Mouse (Mus musculus) frontal cortex, postnatal 36 days (tissue): ENCODE data around the gene Got1.
"Not testable (repeated sequence)": the region's sequence is repeated elsewhere in the genome, so short reads cannot be mapped to it uniquely, and the experiment has no call there.

Experiments
- DNase-seq, 2 experiments: peaks; one replicate each; pipeline ENCODE4 v3.0.0; 2022; ENCODE audit warnings: low spot score in 2 of 2

The Got1 gene

DNA sequence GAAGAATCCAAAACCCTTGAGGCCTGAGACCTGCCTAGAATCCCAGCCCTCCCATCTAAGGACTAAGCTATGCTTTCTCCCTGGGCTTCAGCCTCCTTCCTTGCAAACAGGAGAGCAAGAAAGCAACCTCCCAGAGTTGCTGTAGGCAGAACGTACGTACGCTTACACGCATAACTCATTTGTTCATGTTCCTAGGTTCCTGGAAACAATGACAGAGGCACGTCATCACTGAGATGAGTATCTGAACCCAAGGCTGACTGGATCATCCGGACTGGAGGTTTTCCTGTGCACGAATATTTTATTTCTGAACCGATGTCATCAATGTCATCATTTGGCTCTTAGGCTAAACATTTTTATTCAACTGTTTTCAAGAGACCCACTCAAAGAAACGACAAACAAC lies 2.4 kb downstream of the Got1 start:
- DNase-seq, result no peak

DNA sequence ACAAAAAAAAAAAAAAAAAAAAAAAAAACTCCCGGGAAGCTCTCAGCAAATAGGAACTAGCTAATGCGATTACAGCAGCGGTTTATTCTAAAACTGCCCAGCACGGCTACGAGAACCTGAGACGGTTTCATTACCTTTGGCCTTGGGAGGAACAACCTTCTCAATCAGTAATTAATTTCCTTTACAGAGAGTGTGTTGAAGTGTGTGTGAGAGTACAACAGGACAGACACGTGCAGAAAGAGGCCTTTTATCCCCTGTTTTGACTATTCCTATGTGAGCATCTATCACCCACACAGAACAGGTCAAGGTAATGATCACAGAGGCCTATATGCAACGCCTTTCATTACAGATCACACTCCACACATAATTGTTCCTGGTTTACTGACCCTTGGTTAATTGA lies 3.0 kb downstream of the Got1 start:
- no peak for DNase-seq

GRCm38 (mm10) chr19:43520402-43520801 lies 4.0 kb downstream of the Got1 start:
- no peak for DNase-seq

GRCm38 (mm10) chr19:43519226-43519625 lies 5.2 kb downstream of the Got1 start:
- no peak for DNase-seq

GRCm38 (mm10) chr19:43518261-43518660 lies 6.1 kb downstream of the Got1 start:
- DNase-seq, result no peak

DNA sequence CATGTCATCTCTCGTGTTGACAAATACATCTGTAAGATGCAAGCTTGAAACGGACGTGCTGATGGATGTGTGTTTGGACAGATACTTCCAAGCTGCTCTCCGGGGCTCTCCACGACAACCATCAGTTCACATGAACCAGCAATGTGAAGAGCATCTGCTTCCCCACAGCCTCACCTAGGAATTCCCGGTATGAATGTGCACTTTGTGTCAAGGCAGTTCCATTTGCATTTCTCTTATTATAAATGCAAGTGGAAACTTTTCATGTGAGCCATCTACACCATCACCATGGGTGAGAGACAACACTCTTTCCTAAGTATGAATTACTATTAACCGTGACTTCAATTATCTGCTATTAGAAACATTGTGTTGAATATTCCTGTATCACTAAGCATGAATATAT lies 6.6 kb downstream of the Got1 start:
- no peak for DNase-seq

DNA sequence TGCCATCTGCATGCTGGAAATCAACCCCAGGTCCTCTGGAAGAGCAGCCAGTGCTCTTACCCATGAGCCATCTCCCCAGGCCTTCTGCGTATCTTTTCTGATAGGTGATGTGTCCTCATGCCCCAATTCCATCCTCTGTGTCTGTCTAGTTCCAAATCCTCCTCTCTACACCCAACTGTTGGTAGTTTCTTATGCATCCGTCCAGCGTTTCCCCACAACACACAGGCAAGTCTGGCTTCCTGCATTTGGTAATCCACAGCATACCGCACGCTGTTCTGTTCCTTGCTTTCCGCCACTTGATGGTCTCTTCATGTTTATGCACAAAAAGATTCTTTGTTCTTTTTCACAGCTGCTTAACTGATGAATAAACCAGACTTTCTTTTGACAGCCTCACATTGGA lies 7.1 kb downstream of the Got1 start:
- DNase-seq, result no peak

DNA sequence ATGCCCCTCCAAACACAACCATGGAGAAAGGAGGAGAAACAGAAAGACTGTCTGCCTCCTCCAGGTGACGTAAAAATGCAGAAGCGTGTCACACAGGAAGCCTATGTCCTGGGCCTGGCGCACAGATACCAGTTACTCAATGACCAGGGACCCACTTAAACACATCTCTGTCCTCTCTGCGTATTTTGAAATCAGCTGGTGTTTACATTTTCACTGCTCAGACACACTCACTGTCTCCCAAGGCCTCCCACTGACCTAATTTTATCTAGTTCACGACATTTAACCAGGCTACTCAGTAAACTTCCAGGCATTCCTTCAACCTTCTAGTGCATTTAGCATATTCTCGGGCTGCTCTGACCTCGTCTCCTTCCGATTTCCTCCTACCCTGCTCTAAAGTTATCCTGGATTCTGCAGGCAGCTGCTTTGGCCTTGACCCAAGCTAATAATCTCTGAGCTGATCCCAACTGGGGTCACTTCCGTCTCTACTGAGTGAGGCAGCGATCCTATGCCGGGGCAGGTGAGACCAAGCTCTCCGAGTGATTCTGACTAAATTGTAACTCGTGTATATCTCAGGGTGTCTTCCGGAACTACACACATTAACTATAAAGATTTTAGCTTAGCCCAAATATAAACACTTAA lies 7.9 kb downstream of the Got1 start:
- no peak for DNase-seq

DNA sequence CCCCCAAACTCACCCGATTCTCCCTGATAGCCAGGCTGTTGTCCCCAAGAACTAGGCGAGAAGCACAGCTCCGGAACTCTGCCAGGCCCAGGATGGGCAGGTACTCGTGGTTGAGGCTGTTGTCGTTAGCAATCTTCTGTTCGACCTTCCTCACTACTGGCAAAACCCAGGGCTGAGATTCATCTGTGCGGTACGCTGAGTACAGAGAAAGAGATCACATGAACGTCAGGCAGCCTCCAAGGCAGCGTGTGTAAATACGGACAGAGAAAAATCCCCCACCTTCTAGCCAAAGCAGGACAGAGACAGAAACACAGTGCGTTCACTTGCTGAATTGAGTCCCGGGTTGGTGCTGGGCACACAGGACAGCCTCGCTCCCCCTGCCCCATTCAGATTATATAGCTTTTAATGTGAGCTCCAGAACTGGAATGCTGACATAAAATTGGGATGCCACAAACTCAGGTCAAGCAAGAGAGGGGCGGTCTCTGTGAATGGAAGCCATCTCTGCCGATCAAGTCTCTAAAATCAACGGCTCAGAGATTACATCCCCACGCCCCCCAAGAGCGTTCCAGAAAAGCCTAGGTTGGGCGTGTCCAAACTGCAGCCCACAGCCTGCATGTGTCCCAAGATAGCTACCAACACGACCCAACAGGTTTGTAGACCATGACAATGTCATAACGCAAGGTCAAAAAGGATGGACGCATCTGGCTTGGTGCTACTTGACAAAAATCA lies 8.6 kb downstream of the Got1 start:
- no peak for DNase-seq

GRCm38 (mm10) chr19:43513874-43514273 lies 10.5 kb downstream of the Got1 start:
- DNase-seq, result no peak

DNA sequence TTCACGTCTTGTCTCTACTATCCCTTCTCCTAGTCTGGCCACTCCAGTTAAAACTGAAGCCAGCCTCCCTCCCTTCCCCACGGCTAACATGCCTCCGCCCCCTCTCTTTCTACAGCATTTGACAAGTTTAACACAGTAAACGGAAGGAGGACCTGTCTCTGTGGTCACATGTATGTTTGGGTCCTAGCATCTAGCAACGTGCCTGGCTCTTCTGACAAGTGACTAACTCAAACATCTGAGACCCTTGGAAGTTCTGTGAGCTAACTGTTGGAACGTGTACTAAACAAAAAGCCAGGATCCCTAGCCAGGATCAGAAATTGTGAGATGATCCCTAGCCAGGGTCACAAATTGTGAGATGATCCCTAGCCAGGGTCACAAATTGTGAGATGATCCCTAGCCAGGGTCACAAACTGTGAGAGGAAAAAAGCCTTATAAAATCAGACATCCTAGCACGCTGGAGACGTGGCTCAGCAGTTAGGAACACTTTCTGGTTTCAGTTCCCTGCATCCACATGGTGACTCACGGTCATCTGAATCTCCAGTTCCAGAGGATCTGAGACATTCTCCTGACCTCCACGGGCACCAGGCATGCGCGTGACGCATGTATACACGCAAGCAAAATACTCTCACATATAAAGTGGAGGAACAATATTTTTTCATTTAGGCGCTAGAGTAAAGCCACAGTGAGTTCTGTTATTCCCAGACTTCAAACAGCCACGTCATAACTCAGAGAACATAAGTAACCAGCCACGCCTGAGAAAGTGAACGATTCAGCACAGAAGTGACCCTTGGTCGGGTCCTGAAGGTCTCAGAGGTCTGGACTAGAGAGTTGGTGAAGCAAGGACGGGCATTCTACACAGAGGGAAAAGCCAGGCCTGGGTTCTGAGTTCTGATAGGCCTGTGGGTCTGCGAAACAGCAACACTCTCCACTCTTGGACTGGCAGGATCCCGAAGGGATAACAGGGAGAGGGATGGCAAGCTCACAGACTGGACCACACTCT lies 12.5 kb downstream of the Got1 start:
- DNase-seq, result no peak

- DNase-seq, result no peak
Observed at GRCm38 (mm10) chr19:43510436-43511220, 13.8 kb downstream of the Got1 start.

GRCm38 (mm10) chr19:43505441-43505840 lies 19.0 kb downstream of the Got1 start:
- DNase-seq, result no peak

DNA sequence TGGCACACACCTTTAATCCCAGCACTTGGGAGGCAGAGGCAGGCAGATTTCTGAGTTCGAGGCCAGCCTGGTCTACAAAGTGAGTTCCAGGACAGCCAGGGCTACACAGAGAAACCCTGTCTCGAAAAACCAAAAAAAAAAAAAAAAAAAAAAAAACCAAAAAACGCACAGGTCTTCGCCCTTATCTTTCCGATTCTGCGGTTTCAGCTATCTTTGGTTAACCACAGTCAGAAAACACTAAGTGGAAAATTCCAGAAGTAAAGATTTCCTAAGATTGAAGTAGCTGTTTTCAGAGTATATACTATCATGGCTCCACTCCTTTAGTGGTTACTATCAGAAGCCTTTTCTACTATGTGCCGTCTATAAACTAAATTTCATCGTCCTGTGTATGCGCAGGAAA lies 20.8 kb downstream of the Got1 start:
- DNase-seq, result not testable (repeated sequence)

GRCm38 (mm10) chr19:43502630-43503029 lies 21.8 kb downstream of the Got1 start:
- DNase-seq, result no peak

- DNase-seq, result no peak
Observed at GRCm38 (mm10) chr19:43498874-43499273, 25.5 kb downstream of the Got1 start.

- DNase-seq, result no peak
Observed at GRCm38 (mm10) chr19:43497440-43497839, 27.0 kb downstream of the Got1 start.

DNA sequence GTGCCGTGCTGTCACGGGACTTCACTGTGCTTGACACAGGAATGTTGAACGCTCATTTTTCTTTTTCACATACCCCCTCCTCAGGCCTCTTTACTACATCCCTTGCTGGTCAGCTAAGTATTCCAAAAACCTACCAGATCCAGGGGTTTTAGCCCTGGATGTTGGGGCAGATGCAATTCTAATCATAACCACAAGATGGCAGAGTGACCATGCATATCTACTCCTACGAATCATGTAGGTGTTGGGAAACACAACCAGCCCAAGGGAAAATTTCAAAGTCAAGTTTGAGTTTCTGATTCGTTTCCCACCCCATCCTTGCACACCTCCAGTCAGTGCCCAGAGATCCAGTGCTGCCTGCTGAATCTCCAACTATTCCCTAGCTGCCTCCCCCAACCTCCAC lies 28.6 kb downstream of the Got1 start:
- DNase-seq, result peak; percentile 47 to 78

- no peak for DNase-seq
Observed at GRCm38 (mm10) chr19:43494914-43495313, 29.5 kb downstream of the Got1 start.

GRCm38 (mm10) chr19:43493878-43494277 lies 30.5 kb downstream of the Got1 start:
- no peak for DNase-seq

DNA sequence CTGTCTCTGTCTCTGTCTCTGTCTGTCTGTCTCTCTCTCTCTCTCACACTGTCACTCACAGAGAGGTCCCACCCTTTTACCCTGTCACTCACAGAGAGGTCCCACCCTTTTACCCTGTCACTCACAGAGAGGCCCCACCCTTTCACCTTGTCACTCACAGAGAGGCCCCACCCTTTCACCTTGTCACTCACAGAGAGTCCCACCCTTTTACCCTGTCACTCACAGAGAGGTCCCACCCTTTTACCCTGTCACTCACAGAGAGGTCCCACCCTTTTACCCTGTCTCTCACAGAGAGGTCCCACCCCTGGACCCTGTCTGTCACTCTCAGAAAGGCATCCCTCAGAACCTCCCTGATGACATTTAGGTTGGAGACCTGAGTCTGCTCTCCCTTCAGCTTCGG lies 31.1 kb downstream of the Got1 start:
- DNase-seq, result not testable (repeated sequence)

DNA sequence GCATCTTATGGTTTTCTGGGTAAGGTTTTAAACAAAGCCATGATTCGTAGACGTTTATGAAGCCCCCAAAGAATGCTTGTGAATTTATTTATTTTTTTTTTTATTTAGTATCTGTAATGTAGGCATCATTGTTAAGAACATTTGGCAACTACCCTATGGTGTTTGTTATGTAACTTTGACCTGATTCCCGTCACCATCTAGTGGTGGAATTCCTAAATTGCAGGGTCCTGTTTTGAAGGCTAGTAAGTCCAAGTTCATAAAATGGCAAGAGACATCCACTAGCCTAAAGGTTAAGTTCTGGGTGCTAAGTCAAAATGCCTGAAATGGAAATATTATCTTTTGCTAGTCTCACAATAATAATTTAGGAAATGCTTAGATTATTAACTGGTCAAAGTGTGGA lies 37.0 kb downstream of the Got1 start:
- peak in 1 of 2 experiments; percentile 44 for DNase-seq
